Mouse (Mus musculus) right cerebral cortex, postnatal 36 days (tissue): ENCODE data around the gene Mpv17l.
A peak's percentile ranks its signal among the peaks of the same experiment; 100 is the strongest.
"Not testable (repeated sequence)": the region's sequence is repeated elsewhere in the genome, so short reads cannot be mapped to it uniquely, and the experiment has no call there.

Experiments
- DNase-seq, 2 experiments: peaks; one replicate each; pipeline ENCODE4 v3.0.0; 2022; ENCODE audit warnings: low spot score in 2 of 2, mixed read lengths in 1 of 2

The Mpv17l gene

DNA sequence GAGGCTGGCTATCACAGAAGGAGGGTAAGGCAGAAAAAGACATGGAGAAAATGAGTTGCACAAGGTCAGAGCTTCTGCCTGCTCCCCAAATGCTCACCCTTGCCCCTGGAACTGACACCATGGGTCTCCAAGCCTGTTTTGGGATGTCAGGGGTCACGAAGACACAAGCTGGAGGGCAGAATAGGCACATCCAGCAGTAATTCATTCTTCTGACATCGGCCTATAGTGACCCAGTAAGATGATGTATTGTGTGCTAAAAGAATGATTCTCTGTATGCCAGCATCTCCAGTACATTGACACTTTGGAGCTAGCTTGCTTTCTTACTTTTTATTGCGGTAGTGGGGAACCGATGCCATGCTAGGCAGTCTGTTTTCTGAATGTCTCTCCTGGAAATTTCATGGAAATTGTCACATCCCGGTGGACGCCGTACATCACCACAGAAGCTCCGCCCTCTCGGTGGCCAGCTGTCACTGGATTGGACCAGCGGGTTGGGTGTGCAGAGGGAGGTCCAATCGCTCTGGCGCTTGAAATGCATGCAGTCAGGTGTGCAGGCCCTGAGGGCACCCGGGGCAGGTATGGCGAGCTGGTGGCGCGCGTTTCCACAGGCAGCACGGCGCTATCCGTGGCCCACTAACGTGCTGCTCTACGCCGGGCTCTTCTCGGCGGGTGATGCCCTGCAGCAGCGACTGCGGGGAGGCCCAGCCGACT is 37.3 kb downstream of the Mpv17l start:
- peak; percentile 82 to 86 for DNase-seq

DNA sequence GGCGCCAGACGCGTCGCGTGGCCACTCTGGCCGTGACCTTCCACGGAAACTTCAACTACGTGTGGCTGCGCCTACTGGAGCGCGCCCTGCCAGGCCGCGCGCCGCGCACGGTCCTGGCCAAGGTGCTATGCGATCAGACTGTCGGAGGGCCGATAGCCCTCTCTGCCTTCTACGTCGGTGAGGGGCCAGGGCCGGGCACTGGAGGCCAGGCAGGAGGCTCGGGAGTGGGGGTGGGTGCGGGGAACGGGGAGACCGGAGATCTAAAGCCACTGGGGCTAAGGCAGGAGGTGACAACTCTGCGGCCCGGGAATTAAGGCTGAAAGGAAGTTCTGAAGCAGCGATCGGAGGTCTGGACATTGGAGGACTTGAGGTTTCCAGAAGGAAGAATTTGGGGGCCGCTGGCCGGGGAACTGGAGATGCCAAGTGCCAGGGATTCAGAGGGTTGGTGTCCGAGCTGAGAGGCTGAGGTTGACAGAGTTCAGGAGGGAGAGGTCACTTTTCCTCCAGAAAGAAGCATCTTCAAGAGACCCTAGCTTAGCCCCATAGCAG is 38.0 kb downstream of the Mpv17l start:
- no peak for DNase-seq

DNA sequence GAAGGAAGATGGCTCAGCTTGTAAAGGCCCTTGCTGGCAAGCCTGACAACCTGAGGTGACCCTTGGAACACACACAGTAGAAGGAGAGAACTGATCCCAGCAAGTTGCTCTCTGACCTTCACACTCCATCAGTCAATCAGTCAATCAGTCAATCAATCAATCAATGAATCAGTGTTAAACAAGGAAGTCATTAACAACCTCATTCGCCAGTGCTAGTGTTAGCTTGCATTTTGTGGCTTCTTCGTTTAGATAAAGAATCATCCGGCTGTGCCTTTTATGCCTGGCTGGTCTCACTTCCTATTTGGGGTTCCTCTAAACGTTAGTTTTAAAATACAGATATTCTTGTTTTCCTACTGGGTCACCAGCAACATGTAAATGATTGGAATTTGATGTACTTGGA is 41.2 kb downstream of the Mpv17l start:
- DNase-seq = no peak

DNA sequence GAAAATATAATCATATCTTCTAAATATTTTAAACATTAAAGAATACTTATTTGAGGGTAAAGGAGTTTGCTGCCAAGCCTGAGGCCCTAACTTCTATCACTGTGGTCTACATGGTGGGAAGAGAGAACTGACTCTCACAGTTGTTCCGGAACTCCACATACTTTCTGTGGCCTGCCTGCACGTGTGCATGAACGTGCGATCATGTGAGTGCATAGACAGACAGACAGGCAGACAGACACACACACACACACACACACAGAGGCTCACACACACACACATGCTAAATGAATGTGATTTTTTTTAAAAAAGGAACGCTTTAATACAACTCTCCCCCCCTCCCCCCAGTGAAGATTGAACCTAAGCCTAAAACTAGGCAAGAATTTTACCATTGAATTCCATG is 41.8 kb downstream of the Mpv17l start:
- DNase-seq = no peak

DNA sequence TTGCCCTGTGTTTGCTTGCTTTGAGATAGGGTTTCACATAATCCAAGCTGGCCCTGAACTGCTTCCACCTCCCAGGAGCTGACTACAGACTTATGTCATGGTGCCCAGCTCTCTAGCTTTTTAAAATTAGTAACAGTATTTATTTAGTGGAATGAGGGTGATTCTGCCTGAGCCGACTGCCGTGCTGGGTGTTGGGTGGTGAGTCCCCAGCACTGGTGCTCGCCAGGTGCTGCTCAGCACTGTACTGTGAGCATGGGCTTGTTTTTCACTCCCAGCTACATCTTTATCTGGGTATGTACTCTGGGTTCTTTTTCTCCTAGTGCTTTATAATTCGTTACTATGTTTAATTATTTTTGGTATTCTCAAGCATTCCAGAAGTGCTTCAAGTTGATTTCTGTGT is 42.2 kb downstream of the Mpv17l start:
- DNase-seq = no peak

DNA sequence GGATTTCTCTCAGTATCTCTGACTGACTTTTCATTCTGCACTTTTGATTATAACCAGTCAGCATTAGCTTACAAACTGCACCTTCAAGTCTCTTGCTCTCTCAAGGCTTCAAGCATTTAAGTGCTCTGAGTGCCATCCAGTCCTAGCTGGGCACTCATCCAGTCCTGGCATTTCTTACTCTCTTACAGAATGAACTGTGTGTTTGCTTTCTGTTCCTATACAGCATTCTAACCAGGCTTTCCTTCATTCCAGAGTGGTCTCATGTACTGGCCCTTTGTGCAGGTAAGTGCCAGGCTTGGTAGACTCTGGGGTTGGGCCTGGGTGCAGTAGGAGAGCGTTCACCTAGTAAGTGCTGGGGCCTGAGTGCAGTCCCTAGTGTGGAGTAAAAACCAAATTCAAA is 43.3 kb downstream of the Mpv17l start:
- no peak for DNase-seq

DNA sequence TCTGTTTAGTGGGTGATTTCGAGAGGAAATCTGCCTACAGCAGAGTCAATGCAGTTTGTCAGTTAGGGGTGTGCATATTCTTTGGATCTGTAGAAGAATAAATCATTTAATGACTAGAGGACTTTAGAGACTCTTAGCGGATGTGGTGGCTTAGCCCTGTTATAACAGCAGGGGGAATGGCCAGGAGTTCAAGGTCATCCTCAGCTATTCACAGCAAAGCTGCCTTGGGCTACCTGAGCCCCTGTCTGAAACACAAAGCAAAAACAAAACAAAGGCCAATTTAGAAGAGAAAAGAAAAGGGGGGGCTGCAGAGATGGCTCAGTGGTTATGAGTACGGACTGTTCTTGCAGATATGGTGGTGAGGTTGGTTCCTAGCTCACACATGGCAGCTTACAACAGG is 48.3 kb downstream of the Mpv17l start:
- DNase-seq = no peak

DNA sequence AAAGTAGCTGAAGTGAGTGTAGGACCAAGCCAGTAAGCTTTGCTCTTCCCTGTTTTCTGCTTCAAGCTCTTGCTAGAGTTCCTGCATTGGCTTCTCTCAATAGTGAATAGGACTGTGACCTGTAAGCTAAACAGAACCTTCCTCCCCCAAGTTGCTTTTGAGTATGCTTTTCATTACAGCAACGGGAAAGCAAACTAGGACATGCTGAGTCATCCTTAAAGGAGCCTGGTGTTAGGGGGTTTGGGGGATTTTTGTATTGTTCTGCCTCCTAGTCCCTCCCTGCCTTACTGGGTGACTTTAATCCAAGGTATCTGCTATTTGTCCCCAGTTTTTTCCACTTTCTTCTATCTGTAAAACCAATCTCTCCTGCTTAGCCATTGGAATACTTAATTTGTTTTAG is 59.1 kb downstream of the Mpv17l start:
- no peak for DNase-seq

DNA sequence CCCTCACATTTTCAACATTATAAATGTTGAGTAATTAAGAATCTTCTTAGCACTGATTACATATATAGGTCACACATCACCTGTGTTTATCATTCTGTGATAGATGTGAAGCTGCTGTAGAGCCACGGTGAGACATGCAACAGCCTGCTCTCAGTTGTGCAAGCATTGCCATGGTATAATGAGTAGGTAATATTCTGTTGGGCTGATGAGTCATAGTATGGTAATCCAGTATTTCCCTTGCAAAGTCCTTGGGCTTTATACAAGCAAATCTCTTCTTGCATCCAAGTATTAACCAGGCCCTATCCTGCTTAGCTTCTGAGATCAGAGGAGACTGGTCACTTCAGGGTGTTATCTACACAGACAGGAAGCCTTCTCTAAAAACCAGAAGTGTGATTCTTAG is 66.1 kb downstream of the Mpv17l start:
- DNase-seq = no peak

DNA sequence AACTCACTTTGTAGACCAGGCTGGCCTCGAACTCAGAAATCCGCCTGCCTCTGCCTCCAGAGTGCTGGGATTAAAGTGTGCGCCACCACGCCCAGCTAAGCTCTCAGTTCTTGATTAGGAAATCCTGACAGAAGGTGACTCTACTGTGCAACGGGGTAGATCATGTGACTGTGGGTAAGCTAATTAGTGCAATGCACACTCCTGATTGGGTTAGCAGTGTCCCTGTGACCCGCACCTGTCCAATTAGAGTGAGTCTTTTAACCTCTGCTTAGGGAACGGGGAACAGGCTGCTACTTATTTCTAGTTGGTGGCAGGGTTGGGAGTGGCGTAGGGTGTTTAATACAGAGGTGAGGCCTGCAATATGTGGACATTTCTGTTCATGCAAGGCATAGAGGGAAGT is 69.1 kb downstream of the Mpv17l start:
- no peak for DNase-seq

DNA sequence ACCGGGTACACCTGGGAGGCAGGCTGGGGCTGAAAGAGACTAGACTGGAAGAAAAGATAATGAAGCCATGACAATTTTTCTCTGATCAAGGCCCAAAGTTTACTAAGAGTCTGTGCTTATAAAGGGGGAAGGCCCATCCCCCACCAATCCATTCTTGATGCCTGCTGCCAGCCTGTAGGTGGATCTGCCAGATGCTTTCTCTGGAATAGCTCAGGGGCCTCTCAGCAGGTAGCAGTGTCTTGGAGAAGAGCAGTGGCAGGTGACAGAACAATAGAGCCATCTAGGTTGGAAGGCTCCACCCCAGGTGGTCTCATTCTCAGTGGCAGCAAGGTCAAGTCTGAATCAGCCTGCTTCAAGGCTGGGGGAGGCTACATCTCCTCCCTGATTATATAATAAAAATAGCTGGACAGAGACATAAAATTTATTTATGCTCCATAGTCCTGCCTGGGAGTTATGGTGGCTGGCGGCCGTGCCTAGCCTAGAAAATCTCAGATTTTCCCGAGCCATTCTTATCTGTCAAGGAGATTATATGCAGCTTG is 73.5 kb downstream of the Mpv17l start:
- DNase-seq = not testable (repeated sequence)

DNA sequence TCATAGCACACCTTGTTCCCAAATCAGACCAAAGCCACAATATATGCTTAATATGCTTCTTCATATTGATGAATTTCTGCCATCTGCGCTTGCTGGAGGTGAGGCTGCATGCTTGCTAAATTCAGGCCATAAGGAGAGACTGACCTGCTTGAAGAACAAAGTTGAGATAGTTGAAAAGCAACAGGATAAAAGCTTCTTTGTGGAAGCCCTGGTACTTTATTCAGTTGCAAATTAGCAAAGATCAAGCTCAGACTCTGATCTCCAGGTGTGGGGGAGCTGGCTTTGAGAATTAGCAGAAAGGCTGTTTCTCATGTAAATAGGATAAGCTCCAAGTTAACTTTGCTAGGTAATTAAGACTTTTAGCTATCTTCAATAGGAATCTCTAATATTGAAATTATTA is 74.1 kb downstream of the Mpv17l start:
- DNase-seq = not testable (repeated sequence)

DNA sequence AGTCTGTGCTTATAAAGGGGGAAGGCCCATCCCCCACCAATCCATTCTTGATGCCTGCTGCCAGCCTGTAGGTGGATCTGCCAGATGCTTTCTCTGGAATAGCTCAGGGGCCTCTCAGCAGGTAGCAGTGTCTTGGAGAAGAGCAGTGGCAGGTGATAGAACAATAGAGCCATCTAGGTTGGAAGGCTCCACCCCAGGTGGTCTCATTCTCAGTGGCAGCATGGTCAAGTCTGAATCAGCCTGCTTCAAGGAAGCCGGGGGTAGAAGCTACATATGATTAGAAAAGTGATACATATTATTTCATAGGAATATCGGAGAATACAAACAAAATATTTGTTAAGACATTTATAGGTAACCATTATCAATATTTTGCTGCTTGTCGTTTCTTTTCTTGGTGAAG is 78.8 kb downstream of the Mpv17l start:
- not testable (repeated sequence) for DNase-seq

DNA sequence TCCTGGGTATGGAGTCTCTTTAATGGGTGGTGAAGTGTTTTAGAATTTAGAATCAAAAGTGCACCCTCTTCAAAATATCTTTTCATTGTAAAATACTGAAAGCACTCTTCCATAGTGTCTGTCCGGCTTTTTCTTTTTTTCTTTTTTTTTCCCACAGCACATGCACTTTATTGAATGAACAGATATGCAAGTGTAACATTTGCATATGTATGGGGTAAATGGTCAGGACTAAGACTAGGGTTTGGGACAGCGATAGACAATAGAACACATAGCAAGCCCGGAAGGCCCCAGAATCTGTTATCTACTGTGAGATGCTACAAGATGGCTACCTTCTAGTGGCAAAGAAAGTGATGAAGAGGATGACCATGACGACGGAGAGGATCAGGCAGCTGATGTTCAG is 80.2 kb downstream of the Mpv17l start:
- no peak for DNase-seq

DNA sequence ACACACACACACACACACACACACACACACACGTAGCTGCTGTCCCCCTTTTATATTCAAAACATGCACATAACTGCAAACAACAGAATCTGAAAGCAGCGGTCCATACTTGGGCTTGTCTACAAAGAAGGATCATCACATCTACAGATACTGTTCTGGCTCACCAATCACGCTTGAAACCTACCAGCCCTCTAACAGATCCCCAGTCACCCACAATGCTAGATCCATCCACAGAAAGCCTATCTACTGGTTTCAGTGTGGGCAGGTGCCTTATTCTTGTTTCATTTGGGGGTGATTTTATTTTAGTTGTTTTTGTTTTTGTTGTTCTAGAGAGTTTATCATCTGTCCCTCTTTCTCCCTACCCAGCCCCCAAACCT is 83.2 kb downstream of the Mpv17l start:
- DNase-seq = no peak

DNA sequence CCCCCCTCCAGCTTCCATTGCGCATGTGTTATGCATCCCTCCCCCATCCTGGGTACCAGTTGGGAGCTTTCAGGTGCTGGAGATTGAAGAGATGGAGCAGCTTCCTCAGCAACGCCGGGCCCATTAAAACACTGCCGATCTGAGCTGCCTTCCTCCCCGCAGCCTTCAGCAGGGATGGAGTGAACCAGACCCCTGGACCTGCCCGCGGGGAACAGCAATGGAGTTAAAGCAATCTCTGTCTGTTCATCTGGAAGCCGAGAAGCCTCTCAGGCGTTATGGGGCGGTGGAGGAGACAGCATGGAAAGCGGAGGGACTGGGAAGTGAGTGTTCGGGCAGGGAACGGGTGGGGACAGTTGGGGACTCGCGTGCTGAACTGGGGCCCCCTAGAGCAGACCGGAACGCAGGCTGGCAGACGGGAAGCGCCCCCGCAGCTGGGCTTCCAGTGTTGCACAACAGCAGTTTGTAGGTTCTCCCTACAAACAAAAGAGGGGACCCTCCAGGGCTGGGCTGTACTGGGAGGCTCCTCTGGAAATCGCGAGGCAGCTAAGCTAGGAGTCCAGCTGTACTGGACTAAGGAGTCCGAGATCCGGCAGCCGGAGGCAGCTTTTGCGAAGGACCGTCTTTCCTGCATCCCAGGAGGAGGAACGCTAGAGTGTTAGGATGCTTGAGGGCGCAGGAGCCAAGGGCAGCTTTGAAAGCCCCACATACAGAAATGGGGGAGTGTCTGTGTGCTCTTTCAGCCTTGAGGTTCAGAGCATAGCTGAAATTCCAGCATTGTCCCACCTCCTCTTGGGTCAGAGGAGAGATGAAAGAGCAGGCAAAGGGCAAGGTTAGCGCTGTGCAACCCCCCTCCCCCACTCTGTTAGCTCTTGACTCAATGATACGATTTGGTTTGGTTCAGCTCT is 83.9 kb downstream of the Mpv17l start, which contains the start of the genes 2900011O08Rik and Ifitm7:
2900011O08Rik (plus strand) TSS at position 31 of the 905 bp plus-strand sequence.
Ifitm7 (minus strand) TSS at position 315 of the 905 bp plus-strand sequence.
- DNase-seq = peak; percentile 48 to 51

DNA sequence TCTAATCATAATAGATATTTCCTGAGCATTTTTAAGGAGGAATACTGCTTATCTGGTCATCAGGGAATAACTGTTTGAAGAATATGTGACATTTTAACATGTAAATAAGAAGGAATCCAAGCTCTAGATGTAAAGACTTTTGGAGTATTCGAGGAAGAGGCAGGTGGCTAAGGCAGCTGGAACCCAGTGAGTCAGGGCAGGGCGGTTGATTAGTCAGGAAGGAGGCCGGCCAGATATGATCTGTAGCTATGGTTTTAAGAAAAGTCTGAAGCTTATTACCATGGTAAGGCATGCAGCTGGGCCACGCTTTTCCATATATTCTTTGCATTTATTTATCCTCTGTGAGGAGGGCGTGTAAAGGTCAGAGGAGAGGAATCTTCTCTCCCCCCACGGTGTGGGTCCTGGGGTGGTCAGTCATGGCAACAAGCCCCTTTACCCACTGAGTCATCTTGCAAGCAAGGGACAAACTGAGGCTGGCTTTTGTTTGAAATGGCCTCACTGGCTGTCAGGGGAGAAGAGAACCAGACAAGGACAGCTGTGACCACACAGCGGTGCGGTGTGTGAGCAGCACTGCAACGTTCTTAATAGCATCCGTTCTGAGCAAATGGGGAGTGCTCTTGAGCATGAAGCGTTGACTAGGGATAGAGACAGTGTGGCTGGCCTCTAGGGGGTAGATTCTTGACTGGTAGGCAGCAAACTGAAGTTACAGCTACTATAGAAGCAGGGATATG is 89.7 kb downstream of the Mpv17l start:
- no peak for DNase-seq

DNA sequence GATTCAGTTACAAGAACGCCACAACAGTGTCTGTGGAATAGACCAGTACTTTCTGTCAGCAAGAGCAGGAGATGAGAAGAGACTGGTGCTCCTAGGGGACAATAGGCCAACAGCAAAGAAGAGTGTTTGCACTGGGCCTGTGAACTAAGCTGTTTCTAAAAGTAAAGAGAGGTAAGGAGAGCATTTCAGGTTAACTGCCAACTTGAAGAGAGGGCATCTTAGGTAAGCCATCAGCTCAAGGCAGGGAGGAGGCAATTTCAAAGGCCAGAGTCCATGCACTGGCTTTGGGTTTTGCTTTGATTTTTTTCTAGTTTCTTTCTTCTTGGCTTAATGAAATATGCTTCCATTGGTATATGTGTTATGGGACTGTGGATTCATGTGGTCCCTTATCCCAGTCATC is 91.1 kb downstream of the Mpv17l start:
- no peak for DNase-seq

DNA sequence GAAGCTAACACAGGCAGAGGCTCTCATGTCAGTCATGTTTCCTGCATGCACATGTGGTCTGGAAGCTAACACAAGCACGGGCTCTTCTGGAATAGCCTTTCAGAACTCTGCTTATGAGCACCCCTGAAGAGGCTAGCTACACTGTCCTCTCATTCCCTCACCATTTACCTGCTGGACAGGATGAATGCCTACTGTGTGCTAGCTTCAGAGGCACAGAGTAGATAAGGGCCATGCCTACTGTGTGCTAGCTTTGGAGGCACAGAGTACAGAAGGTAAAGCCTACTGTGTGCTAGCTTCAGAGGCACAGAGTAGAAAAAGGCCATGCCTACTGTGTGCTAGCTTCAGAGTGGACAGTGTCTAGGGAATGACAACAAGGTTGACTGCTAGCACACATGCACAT is 91.5 kb downstream of the Mpv17l start:
- DNase-seq = no peak
